Mouse (Mus musculus): ENCODE results near the gene Etfa. TPM values are rescaled to one million over a fixed set of nuclear protein-coding genes. Genes with fewer than 3 reads are reported as not detected.

Etfa gene
- polyA plus RNA-seq, 1 experiment from 2014 or later = 189 TPM

GRCm38 (mm10) chr9:55542366-55543325 is 30.6 kb upstream of the Etfa start:
- no peak for ATAC-seq (ENCODE audit: insufficient number of reproducible peaks, insufficient read depth, low FRiP score, low TSS enrichment, low read depth)
- Histone ChIP-seq H3K27ac (no peak overlapping the region), H3K4me1 (peaks cover 62% of the 10 kb centered on the region), H3K27me3 (peaks cover 97% of the 10 kb centered on the region), H3K9ac (peak overlapping the region; percentile 67), H3K9me3 (no peaks in the 10 kb centered on the region), H3K4me2 (peak overlapping the region; percentile 79), H3K36me3 (no peaks in the 10 kb centered on the region), H3K4me3 (peak overlapping the region; percentile 48)
- 3% methylated on average over 59 of the region's 59 CpGs for WGBS

GRCm38 (mm10) chr9:55541681-55542365 is 29.8 kb upstream of the Etfa start:
- Histone ChIP-seq H3K4me2 (peak overlapping the region; percentile 79), H3K27ac (no peak overlapping the region), H3K4me3 (peak overlapping the region; percentile 48), H3K4me1 (peaks cover 60% of the 10 kb centered on the region), H3K27me3 (peaks cover 97% of the 10 kb centered on the region), H3K36me3 (no peaks in the 10 kb centered on the region), H3K9ac (peak overlapping the region; percentile 67), H3K9me3 (no peaks in the 10 kb centered on the region)
- ATAC-seq (ENCODE audit: insufficient number of reproducible peaks, insufficient read depth, low FRiP score, low TSS enrichment, low read depth) = no peak
- under 1% methylated on average over 59 of the region's 59 CpGs for WGBS

- H3K4me1 ChIP-seq = peaks cover 51% of the 10 kb centered on the region
- ATAC-seq (ENCODE audit: insufficient number of reproducible peaks, insufficient read depth, low FRiP score, low TSS enrichment, low read depth) = peak; percentile 89
- no peaks in the 10 kb centered on the region for H3K36me3 ChIP-seq
- under 1% methylated on average over 28 of the region's 28 CpGs for WGBS
- peak overlapping the region; percentile 79 for H3K4me2 ChIP-seq
- H3K9me3 ChIP-seq = no peaks in the 10 kb centered on the region
- peaks cover 93% of the 10 kb centered on the region for H3K27me3 ChIP-seq
- H3K27ac ChIP-seq = peak overlapping the region; percentile 62; the same call in 1 of the 2 replicates
- peak overlapping the region; percentile 61 for H3K9ac ChIP-seq
- peak overlapping the region; percentile 48 for H3K4me3 ChIP-seq
Observed at GRCm38 (mm10) chr9:55540888-55541287, 28.8 kb upstream of the Etfa start.

- WGBS = under 1% methylated on average over 12 of the region's 12 CpGs
- H3K27ac ChIP-seq = peak overlapping the region; percentile 62; the same call in 1 of the 2 replicates
- peaks cover 88% of the 10 kb centered on the region for H3K27me3 ChIP-seq
Observed at GRCm38 (mm10) chr9:55540391-55540770, 28.3 kb upstream of the Etfa start.

GRCm38 (mm10) chr9:55539661-55540390 is 27.8 kb upstream of the Etfa start:
- no peak for ATAC-seq (ENCODE audit: insufficient number of reproducible peaks, insufficient read depth, low FRiP score, low TSS enrichment, low read depth)
- Histone ChIP-seq H3K4me2 (peak overlapping the region; percentile 79), H3K9me3 (no peaks in the 10 kb centered on the region), H3K27me3 (peaks cover 82% of the 10 kb centered on the region), H3K4me3 (peak overlapping the region; percentile 48), H3K9ac (peak overlapping the region; percentile 61), H3K27ac (0 out of 2 replicates have a peak overlapping the region, but pooled peaks have one; percentile 62), H3K36me3 (no peaks in the 10 kb centered on the region), H3K4me1 (peaks cover 40% of the 10 kb centered on the region)
- WGBS = 2% methylated on average over 31 of the region's 31 CpGs

More at GRCm38 (mm10) chr9:55540391-55540770, 28.3 kb upstream of the Etfa start:
- ATAC-seq (ENCODE audit: insufficient number of reproducible peaks, insufficient read depth, low FRiP score, low TSS enrichment, low read depth) = no peak
- Histone ChIP-seq H3K9ac (peak overlapping the region; percentile 61), H3K9me3 (no peaks in the 10 kb centered on the region), H3K4me3 (peak overlapping the region; percentile 48), H3K4me2 (peak overlapping the region; percentile 79), H3K4me1 (peaks cover 46% of the 10 kb centered on the region), H3K36me3 (no peaks in the 10 kb centered on the region)

- no peaks in the 10 kb centered on the region for H3K9me3 ChIP-seq
- H3K4me2 ChIP-seq = 0 out of 2 replicates have a peak overlapping the region, but pooled peaks have one; percentile 79
- WGBS = 6% methylated on average over 1 of the region's 1 CpGs
- H3K9ac ChIP-seq = no peak overlapping the region
- peaks cover 74% of the 10 kb centered on the region for H3K27me3 ChIP-seq
- H3K4me3 ChIP-seq = no peak overlapping the region
- peaks cover 33% of the 10 kb centered on the region for H3K4me1 ChIP-seq
- ATAC-seq (ENCODE audit: insufficient number of reproducible peaks, insufficient read depth, low FRiP score, low TSS enrichment, low read depth) = no peak
- H3K36me3 ChIP-seq = no peaks in the 10 kb centered on the region
- H3K27ac ChIP-seq = no peak overlapping the region
Observed at GRCm38 (mm10) chr9:55539006-55539405, 27.0 kb upstream of the Etfa start.

GRCm38 (mm10) chr9:55538377-55538776 is 26.3 kb upstream of the Etfa start, which contains the start of gene Isl2:
Gene Isl2 (plus strand): TSS chr9:55538672.
- Histone ChIP-seq H3K27ac (no peak within 1 kb of the TSS), H3K4me2 (peak within 1 kb of the TSS; percentile 79), H3K4me3 (peak within 1 kb of the TSS; percentile 48), H3K4me1 (peaks cover 28% of the 10 kb centered on the region), H3K36me3 (no peaks in the 10 kb centered on the region), H3K9ac (0 out of 2 replicates have a peak within 1 kb of the TSS, but pooled peaks have one; percentile 28), H3K9me3 (no peaks in the 10 kb centered on the region), H3K27me3 (peaks cover 68% of the 10 kb centered on the region)
- WGBS = 4% methylated on average over 4 of the region's 4 CpGs
- ATAC-seq (ENCODE audit: insufficient number of reproducible peaks, insufficient read depth, low FRiP score, low TSS enrichment, low read depth) = no peak

- Histone ChIP-seq H3K9ac (no peak overlapping the region), H3K4me3 (no peak overlapping the region), H3K27me3 (peaks cover 43% of the 10 kb centered on the region), H3K27ac (no peak overlapping the region), H3K36me3 (no peaks in the 10 kb centered on the region), H3K4me1 (peaks cover 15% of the 10 kb centered on the region), H3K4me2 (no peak overlapping the region), H3K9me3 (no peaks in the 10 kb centered on the region)
- 28% methylated on average over 3 of the region's 3 CpGs for WGBS
- ATAC-seq (ENCODE audit: insufficient number of reproducible peaks, insufficient read depth, low FRiP score, low TSS enrichment, low read depth) = no peak
Observed at GRCm38 (mm10) chr9:55535907-55536306, 23.9 kb upstream of the Etfa start.

GRCm38 (mm10) chr9:55525716-55526115 is 13.7 kb upstream of the Etfa start:
- Histone ChIP-seq H3K36me3 (no peaks in the 10 kb centered on the region), H3K27ac (no peak overlapping the region), H3K4me3 (no peak overlapping the region), H3K9ac (no peak overlapping the region), H3K4me2 (no peak overlapping the region), H3K27me3 (0 out of 2 replicates have a peak, but pooled peaks cover 8% of the 10 kb centered on the region), H3K9me3 (no peaks in the 10 kb centered on the region), H3K4me1 (no peaks in the 10 kb centered on the region)
- no peak for ATAC-seq (ENCODE audit: insufficient number of reproducible peaks, insufficient read depth, low FRiP score, low TSS enrichment, low read depth)
- 43% methylated on average over 4 of the region's 4 CpGs for WGBS

GRCm38 (mm10) chr9:55511521-55511993 is 486 bp downstream of the Etfa start:
- H3K27me3 ChIP-seq = peaks cover 12% of the 10 kb centered on the region
- peak overlapping the region; percentile 91 for H3K9ac ChIP-seq
- H3K4me3 ChIP-seq = peak overlapping the region; percentile 82
- peak; percentile 71 for ATAC-seq (ENCODE audit: insufficient number of reproducible peaks, insufficient read depth, low FRiP score, low TSS enrichment, low read depth)
- peak overlapping the region; percentile 92 for H3K27ac ChIP-seq
- no peaks in the 10 kb centered on the region for H3K9me3 ChIP-seq
- WGBS = 0% methylated on average over 32 of the region's 32 CpGs
- no peaks in the 10 kb centered on the region for H3K36me3 ChIP-seq
- peaks cover 8% of the 10 kb centered on the region; the same call in 1 of the 2 replicates for H3K4me1 ChIP-seq
- H3K4me2 ChIP-seq = peak overlapping the region; percentile 76

All from embryonic facial prominence, embryonic 13.5 days (tissue).